Mouse (Mus musculus): ENCODE measurements around the gene Tmod4.
A peak's percentile ranks its signal among the peaks of the same experiment; 100 is the strongest.

Gene Tmod4

GRCm38 (mm10) chr3:95136336-95136735, 12.1 kb downstream of the Tmod4 start:
- DNase-seq (ENCODE audit: low spot score in 2 of 2): no peak

- no peak for DNase-seq (ENCODE audit: low spot score in 2 of 2)
These were observed 15.5 kb downstream of the Tmod4 start for GRCm38 (mm10) chr3:95139586-95140288.

- DNase-seq (ENCODE audit: low spot score in 2 of 2): no peak
These were observed 16.0 kb downstream of the Tmod4 start for GRCm38 (mm10) chr3:95140289-95140595.

GRCm38 (mm10) chr3:95140795-95141194, 16.5 kb downstream of the Tmod4 start:
- DNase-seq (ENCODE audit: low spot score in 2 of 2): no peak

GRCm38 (mm10) chr3:95141474-95141873, 17.2 kb downstream of the Tmod4 start:
- no peak for DNase-seq (ENCODE audit: low spot score in 2 of 2)

- DNase-seq (ENCODE audit: low spot score in 2 of 2): no peak
These were observed 17.8 kb downstream of the Tmod4 start, which contains the start of gene Tnfaip8l2 for GRCm38 (mm10) chr3:95141952-95142616. Gene Tnfaip8l2, minus strand, starts transcription at chr3:95142360.

- DNase-seq (ENCODE audit: low spot score in 2 of 2): peak; percentile 70 to 89
These were observed 18.3 kb downstream of the Tmod4 start for GRCm38 (mm10) chr3:95142617-95143011.

GRCm38 (mm10) chr3:95147924-95148323, 23.6 kb downstream of the Tmod4 start:
- no peak for DNase-seq (ENCODE audit: low spot score in 2 of 2)

- DNase-seq (ENCODE audit: low spot score in 2 of 2): no peak
These were observed 29.6 kb downstream of the Tmod4 start for GRCm38 (mm10) chr3:95153874-95154273.

GRCm38 (mm10) chr3:95159511-95159986, 35.3 kb downstream of the Tmod4 start:
- DNase-seq (ENCODE audit: low spot score in 2 of 2): no peak

- DNase-seq (ENCODE audit: low spot score in 2 of 2): peak; percentile 62 to 88
These were observed 36.0 kb downstream of the Tmod4 start, which contains the start of gene Sema6c for GRCm38 (mm10) chr3:95159987-95160963. Gene Sema6c, plus strand, starts transcription at chr3:95160457.

- DNase-seq (ENCODE audit: low spot score in 2 of 2): peak in 1 of 2 experiments; percentile 46
These were observed 36.8 kb downstream of the Tmod4 start for GRCm38 (mm10) chr3:95161041-95161551.

GRCm38 (mm10) chr3:95161618-95162344, 37.5 kb downstream of the Tmod4 start:
- DNase-seq (ENCODE audit: low spot score in 2 of 2): peak in 1 of 2 experiments; percentile 26

GRCm38 (mm10) chr3:95162345-95162628, 38.0 kb downstream of the Tmod4 start:
- DNase-seq (ENCODE audit: low spot score in 2 of 2): no peak

GRCm38 (mm10) chr3:95163419-95164255, 39.4 kb downstream of the Tmod4 start:
- peak in 1 of 2 experiments; percentile 31 for DNase-seq (ENCODE audit: low spot score in 2 of 2)

- DNase-seq (ENCODE audit: low spot score in 2 of 2): no peak
These were observed 39.9 kb downstream of the Tmod4 start for GRCm38 (mm10) chr3:95164256-95164550.

- DNase-seq (ENCODE audit: low spot score in 2 of 2): no peak
These were observed 40.6 kb downstream of the Tmod4 start for GRCm38 (mm10) chr3:95164840-95165239.

GRCm38 (mm10) chr3:95169996-95170395, 45.7 kb downstream of the Tmod4 start:
- DNase-seq (ENCODE audit: low spot score in 2 of 2): no peak

- no peak for DNase-seq (ENCODE audit: low spot score in 2 of 2)
These were observed 46.8 kb downstream of the Tmod4 start for GRCm38 (mm10) chr3:95171105-95171504.

- DNase-seq (ENCODE audit: low spot score in 2 of 2): peak in 1 of 2 experiments; percentile 19
These were observed 48.4 kb downstream of the Tmod4 start for GRCm38 (mm10) chr3:95172526-95173255.
